Mouse (Mus musculus) gastrocnemius, postnatal 25 days (tissue): ENCODE data around the gene Abraxas2. TPM values are rescaled to one million over a fixed set of nuclear protein-coding genes. Genes with fewer than 3 reads are reported as not detected.

Experiments
- DNase-seq: peaks from one replicate; pipeline ENCODE4 v3.0.0; 2022
- total RNA-seq, 2 experiments: library from RNA; stranded (reverse); gene quantifications; 1 replicate in 1 of 2; 2 replicates in 1 of 2; pipeline ENCODE4 v1.2.3; 2021

The Abraxas2 gene
- total RNA-seq, 2 experiments from 2014 or later, result 19.8 to 22.5 TPM

- DNase-seq, result no peak
Measured at GRCm38 (mm10) chr7:132853361-132853760, 5.7 kb upstream of the Abraxas2 start.

- no peak for DNase-seq
Measured at GRCm38 (mm10) chr7:132853946-132854345, 5.1 kb upstream of the Abraxas2 start.

DNA sequence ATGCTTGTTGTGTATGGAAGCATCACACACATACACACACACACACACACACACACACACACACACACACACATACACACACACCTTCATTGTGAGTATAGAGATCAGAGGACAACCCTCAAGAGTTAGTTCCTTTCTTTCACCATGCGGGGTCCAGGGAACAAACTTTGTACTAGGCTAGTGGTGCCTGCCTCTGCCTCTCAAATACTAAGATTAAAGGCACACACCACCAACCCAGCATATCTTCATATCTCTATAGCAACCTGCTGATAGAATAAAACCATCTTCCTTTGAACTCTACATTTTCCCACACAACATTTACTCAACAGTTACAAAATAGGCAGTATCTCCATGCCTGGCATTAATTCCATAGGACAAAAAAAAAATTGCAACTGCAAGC lies 2.9 kb upstream of the Abraxas2 start:
- no peak for DNase-seq

DNA sequence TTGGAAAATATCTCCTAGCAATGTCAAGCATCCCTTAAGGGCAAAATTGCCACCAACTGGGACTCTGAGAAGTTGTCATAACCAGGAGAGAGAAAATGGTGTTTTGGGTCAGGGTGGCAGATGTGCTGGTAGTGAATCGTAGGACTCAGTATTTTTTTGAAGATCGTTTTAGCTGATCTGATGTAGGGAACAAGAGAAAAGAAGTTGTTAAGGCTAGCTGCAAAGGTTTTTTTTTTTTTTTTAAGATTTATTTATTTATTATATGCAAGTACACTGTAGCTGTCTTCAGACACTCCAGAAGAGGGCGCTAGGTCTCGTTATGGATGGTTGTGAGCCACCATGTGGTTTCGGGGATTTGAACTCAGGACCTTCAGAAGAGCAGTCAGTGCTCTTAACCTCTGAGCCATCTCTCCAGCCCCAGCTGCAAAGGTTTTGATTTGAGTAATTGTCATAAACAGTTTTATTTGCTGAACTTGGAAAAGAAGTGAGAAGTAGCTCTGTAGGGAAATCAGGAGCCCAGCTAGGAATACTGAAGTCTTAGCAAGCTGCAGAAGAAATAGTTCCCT lies 899 bp upstream of the Abraxas2 start:
- no peak for DNase-seq

GRCm38 (mm10) chr7:132866316-132866715 lies 7.3 kb downstream of the Abraxas2 start:
- DNase-seq, result no peak

DNA sequence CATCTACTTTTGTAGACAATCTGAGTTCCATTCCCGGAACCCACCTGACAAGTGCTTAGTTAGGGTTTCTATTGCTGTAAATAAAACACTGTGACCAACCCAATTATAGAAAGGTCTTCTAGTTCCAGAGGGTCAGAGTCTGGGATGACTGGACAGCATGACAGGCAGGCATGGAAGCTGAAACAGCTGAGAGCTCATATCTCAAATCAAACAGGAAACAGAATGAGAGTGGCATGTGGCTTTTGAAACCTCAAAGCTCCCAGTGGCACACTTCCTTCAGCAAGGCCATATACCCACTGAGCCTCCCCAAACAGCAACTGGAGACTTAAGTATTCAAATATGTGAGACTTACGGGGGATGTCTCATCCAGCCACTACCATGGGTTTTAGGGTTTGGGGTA lies 14.0 kb downstream of the Abraxas2 start:
- no peak for DNase-seq

GRCm38 (mm10) chr7:132875391-132876086 lies 16.5 kb downstream of the Abraxas2 start:
- no peak for DNase-seq

DNA sequence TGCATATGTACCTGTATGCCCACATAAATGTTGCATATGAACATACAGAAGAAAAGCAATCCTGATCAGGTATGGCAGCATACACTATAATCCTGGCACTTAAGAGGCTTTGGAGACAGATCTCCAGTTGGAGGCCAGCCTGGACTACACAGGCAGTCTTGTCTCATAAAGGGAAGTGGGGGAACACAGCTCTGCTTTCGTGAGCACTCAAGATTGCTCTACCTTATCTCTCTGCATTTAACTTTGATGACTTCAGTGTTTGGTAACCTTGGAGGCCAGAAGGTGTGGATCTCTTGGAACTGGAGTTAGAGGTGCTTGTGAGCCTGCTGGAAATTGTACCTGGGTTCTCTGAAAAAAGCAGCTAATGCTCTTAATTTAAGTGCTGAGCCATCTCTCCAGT lies 21.3 kb downstream of the Abraxas2 start:
- DNase-seq, result no peak

DNA sequence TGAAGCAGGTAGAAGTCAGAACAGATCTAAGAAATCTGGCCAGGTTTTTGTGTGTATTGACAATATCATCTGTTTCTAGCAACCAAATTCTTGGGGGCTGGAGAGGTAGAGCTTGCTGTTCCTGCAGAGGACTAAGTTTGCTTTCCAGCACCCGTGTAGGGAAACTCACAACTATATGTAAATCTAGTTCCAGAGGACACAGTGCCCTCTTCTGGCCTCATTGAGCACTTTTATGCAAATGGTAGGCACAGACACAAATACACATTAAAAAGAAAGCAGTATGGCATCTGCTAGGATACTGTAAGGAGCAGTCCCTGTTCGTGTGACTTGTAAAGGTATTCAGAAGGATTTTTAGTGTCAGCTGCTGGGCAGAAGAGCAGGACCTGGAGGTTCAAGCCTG lies 23.3 kb downstream of the Abraxas2 start:
- no peak for DNase-seq

GRCm38 (mm10) chr7:132884031-132884430 lies 25.0 kb downstream of the Abraxas2 start:
- DNase-seq, result no peak

- DNase-seq, result no peak
Measured at GRCm38 (mm10) chr7:132887019-132887804, 28.2 kb downstream of the Abraxas2 start.

DNA sequence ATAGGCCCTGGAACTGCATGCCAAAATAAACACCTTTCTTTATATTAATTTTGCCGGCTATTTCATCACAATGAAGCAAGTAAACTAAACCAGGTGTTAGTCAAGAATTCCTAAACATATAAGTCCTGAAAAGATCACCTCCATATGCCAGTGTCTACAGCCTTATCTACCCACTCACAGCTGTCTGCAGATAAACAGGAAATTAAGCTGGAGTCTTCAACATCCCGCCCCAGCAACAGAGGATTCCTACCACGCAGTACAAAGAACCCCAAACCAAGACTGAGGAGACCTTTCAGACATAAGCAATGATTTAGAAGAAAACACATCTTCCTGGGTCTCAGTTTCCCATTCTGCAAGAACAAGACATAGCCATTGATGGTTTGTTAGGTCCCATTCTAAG lies 29.0 kb downstream of the Abraxas2 start:
- DNase-seq, result no peak

- no peak for DNase-seq
Measured at GRCm38 (mm10) chr7:132888518-132889249, 29.7 kb downstream of the Abraxas2 start.

DNA sequence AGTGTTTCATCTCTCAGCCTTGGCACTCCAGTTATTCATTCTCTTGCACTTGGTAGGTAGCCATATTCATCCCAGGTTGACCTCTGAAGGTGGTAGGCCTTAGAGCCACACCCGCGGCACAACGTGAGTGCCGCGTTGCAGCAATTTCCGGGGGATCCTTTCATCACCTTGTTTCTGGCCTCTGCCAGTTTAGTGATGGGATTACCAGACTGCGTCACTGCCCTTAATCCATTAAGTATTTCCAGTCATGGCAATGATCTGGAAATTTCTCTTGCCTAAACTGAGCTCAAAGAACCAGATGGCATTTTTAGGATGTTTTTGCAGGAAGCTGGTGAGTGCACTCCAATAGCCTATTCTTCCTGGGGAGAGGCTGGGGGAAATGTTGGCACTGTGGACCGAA lies 30.7 kb downstream of the Abraxas2 start:
- DNase-seq, result no peak

- no peak for DNase-seq
Measured at GRCm38 (mm10) chr7:132890201-132890600, 31.2 kb downstream of the Abraxas2 start.

- DNase-seq, result no peak
Measured at GRCm38 (mm10) chr7:132891561-132892310, 32.7 kb downstream of the Abraxas2 start.

DNA sequence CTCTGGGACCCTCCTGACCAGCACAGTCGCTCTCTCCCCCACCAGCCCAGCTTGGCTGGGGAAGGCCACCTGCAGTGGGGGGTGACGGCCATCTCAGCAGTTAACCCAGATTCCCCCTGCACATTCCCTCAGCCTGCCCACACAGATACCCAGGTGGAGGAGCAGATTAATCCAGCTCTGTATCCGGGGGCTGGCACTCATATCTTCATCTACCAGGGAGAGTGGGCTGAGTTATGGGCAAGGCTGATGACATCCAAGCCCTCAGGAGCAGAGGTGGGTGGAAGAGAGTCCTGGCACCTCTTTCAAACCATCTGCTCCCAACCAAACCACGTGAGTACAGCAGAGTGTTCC lies 33.3 kb downstream of the Abraxas2 start:
- no peak for DNase-seq

GRCm38 (mm10) chr7:132892806-132893205 lies 33.8 kb downstream of the Abraxas2 start:
- DNase-seq, result no peak

DNA sequence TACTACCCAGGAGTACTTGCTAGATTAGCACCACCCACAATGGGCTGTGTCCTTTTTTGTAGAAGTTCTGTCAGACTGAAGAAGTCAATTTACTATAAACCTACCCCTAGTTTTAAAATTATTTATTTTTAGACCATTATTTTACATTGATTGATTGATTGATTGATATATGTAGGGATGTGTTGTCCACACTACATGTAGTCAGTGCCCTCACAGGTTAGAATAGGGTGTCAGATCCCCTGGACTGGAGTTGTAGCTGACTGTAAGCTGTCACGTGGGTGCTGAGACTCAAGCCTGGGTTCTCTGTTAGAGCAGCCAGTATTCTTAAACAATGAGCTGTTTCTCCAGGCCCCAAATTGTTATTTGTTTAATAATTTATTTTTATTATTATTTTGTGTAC lies 34.3 kb downstream of the Abraxas2 start:
- DNase-seq, result no peak

GRCm38 (mm10) chr7:132894841-132895555 lies 36.0 kb downstream of the Abraxas2 start:
- DNase-seq, result peak; percentile 45

DNA sequence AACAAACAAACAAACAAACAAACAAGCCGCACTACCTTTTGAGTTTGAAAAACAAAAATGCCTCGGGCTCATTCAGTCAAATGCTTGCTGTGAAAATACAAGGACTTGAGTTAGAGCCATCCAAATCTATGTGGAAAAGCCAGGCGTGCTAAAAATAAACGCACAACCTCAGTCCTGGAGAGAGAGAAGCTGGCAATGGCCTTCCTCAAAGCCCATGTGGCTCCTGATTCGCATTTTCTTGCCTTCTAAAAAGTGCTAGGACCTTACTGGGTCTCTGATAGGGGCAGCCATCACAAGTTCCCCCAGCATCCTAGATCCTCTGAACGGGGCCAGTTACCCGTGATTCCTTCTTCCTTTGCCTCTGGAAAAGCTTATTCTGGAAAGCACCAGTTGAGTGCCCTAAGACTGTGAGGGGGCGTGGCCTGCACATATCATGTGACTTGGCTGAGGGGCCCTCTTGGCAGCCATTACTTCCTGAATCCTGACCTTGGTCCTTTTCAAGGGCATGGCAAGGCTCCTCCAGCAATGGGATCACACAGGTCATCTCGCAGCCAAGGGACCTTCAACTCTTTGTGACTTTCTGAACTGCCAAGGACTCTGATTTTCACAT lies 37.3 kb downstream of the Abraxas2 start:
- no peak for DNase-seq
